Mouse (Mus musculus): ENCODE data around the gene Cbfa2t3. TPM values are rescaled to one million over a fixed set of nuclear protein-coding genes. Genes with fewer than 3 reads are reported as not detected.

Gene Cbfa2t3
- polyA plus RNA-seq (2014; fragmentation: Nextera tagmentation; extraction: Ambion mirVana): 4.7 and 5.7 TPM in 2 replicates

DNA sequence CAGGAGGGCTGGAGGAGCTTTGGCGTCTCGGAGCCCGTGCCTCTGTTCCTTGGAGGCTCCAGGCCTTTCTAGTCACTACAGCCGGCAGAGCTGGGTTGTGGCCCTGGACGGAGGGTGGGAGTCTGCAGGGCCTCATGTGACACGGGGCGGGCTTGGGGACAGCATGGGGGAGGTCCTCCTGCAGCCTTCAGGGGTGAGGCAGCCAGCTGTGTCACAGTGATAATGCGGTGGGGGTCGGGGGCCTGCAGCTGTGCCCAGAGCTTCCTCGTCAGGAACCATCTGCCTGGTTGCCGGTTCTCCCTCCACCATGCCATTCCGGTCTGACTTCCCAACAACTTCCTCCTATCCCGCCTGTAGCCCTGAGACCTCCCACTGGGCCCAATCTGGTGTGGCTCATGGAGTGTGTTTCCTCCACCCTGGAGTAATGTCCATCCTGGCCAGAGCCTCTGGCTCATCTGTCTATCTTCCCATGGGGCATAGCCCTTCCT lies at the start of gene Cbfa2t3:
Gene Cbfa2t3 (minus strand): TSS at position 105 of the 488 bp plus-strand sequence.
- DNase-seq: peak; percentile 59
- peak within 1 kb of the TSS; percentile 0 for H3K4me3 ChIP-seq (ENCODE audit: low read depth, low read length)

DNA sequence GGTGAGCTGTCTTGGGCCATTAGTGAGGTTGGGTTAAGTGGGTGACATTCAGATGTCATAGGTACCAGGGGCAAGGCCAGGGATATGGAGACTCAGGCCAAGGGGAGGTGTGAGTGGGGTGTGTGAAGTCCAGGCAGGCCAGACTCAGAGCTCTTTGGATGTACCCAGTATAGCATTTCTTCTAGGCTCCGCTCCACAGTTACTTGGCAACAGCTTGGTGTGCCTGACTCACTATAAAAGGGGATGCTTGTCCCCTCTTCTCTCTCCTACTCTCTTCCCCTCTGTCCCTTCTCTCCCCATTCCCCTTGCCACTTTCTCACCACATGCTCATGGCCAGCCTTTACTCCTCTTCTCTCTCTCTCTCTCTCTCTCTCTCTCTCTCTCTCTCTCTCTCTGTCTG lies 48.9 kb upstream of the Cbfa2t3 start:
- DNase-seq (no peak), ATAC-seq (ENCODE audit: insufficient read depth) (no peak)
- 100% methylated on average over 1 of the region's 1 CpGs for WGBS
- Histone ChIP-seq H3K4me2 (no peak overlapping the region), H3K4me1 (ENCODE audit: insufficient read depth) (no peaks in the 10 kb centered on the region), H3K27ac (ENCODE audit: low read depth) (no peak overlapping the region), H3K9ac (no peak overlapping the region), H3K9me3 (ENCODE audit: low read depth, low read length) (no peaks in the 10 kb centered on the region), H3K4me3 (ENCODE audit: low read depth, low read length) (no peak overlapping the region), H3K27me3 (ENCODE audit: insufficient read depth, low read length) (peaks cover 38% of the 10 kb centered on the region), H3K36me3 (ENCODE audit: insufficient read depth) (no peaks in the 10 kb centered on the region)
- TF ChIP-seq CTCF (IDR thresholded peaks at IDR 0.05; ENCODE audit: low read depth): no peak

More for the DNA sequence above, at the start of gene Cbfa2t3:
- 29% methylated on average over 13 of the region's 13 CpGs for WGBS
- no peaks in the 10 kb centered on the region for H3K36me3 ChIP-seq (ENCODE audit: insufficient read depth)
- no peaks in the 10 kb centered on the region for H3K9me3 ChIP-seq (ENCODE audit: low read depth, low read length)
- ATAC-seq (ENCODE audit: insufficient read depth): peak; percentile 77
- H3K4me1 ChIP-seq (ENCODE audit: insufficient read depth): no peaks in the 10 kb centered on the region
- peak within 1 kb of the TSS; percentile 7 for H3K4me2 ChIP-seq
- H3K27me3 ChIP-seq (ENCODE audit: insufficient read depth, low read length): no peaks in the 10 kb centered on the region
- TF ChIP-seq CTCF (IDR thresholded peaks at IDR 0.05; ENCODE audit: low read depth): no peak
- H3K27ac ChIP-seq (ENCODE audit: low read depth): no peak within 1 kb of the TSS
- no peak within 1 kb of the TSS for H3K9ac ChIP-seq

DNA sequence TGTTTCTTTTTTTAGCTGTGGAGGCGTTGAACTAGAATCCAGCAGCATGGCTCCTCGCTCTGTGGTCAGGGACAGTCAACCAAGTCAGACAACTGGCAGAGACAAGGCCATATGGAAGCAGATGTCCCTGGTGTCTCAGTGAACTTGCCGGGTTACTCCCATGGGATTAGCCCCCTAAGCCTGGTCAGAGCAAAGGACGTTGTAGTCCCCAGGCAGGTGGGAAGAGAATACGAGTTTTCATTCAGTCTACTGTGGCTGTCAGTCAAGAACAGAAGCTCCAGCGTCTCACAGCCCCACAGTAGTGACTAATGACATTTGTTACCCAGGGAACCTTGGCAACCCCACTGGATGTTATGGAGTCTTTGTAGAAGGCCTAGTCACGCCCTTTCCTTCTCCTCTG lies 47.5 kb upstream of the Cbfa2t3 start:
- TF ChIP-seq CTCF (IDR thresholded peaks at IDR 0.05; ENCODE audit: low read depth): no peak
- Histone ChIP-seq H3K4me3 (ENCODE audit: low read depth, low read length) (no peak overlapping the region), H3K36me3 (ENCODE audit: insufficient read depth) (no peaks in the 10 kb centered on the region), H3K27ac (ENCODE audit: low read depth) (no peak overlapping the region), H3K4me1 (ENCODE audit: insufficient read depth) (no peaks in the 10 kb centered on the region), H3K9ac (no peak overlapping the region), H3K9me3 (ENCODE audit: low read depth, low read length) (no peaks in the 10 kb centered on the region), H3K27me3 (ENCODE audit: insufficient read depth, low read length) (peaks cover 40% of the 10 kb centered on the region), H3K4me2 (no peak overlapping the region)
- 42% methylated on average over 7 of the region's 7 CpGs for WGBS
- no peak for ATAC-seq (ENCODE audit: insufficient read depth)
- no peak for DNase-seq

DNA sequence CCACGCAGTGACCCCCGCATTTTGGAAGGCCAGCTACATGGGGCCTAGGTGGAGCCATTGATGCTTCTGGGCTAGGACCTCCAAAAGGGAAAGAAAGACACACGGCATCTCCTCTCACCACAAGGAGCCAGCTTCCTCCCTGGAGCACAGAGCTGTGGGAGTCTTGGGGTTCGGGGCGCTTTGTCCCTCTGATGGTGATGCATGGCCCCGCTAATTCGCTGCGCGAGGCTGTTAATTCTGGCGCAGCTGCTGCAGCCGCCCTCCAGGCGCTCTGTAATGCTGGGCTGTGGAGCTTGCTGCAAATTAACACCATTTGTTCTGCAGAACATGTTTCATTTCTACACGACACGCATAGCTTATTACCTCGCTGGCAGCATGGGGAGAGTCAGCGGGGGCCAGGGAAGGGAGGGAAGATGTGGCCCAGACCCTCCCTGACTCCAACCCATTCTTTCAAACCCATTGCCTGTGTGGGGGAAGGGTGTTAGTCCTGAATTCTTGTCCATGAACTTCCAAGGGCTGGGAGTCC lies 46.9 kb upstream of the Cbfa2t3 start:
- no peak overlapping the region for H3K9ac ChIP-seq
- no peak for ATAC-seq (ENCODE audit: insufficient read depth)
- no peak overlapping the region for H3K4me3 ChIP-seq (ENCODE audit: low read depth, low read length)

DNA sequence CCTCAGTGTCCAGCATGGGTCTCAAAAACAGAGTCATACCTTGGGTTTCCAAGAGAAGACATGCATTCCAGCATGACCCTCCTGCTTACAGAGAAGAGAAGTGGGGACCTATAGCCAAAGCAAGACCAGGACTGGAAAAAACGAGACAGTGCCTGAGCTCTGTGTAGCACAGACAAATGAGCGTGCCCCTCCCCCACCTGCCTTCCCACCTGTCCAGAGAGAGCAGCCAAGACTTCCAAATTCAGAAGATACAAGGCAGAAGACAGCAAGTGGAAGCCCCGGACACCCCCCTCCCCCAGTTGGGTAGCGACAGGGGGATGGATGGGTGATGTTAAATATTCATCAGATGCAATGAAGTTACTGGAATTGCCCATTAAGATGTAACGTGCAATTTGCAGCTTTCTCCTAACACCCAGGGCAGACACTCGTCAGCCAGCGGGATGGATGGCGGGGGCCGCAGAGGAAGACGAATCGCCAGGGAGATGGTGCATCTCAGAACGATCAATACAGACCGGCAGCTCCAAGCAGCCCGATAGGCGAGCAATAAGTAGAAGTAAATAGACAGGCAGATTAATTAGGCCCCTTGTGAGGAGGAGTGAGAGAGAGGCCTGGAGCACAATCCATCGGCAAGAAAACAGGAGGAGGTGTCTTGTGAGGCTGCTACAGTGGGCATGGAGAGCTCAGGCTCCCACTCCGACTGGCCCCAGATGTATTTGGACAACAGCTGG lies 46.3 kb upstream of the Cbfa2t3 start:
- no peak overlapping the region for H3K4me2 ChIP-seq
- no peak for ATAC-seq (ENCODE audit: insufficient read depth)
- no peak for DNase-seq
- H3K4me3 ChIP-seq (ENCODE audit: low read depth, low read length): no peak overlapping the region
- no peak overlapping the region for H3K27ac ChIP-seq (ENCODE audit: low read depth)
- no peaks in the 10 kb centered on the region for H3K36me3 ChIP-seq (ENCODE audit: insufficient read depth)
- no peak for TF ChIP-seq CTCF (IDR thresholded peaks at IDR 0.05; ENCODE audit: low read depth)
- no peaks in the 10 kb centered on the region for H3K4me1 ChIP-seq (ENCODE audit: insufficient read depth)
- no peaks in the 10 kb centered on the region for H3K9me3 ChIP-seq (ENCODE audit: low read depth, low read length)
- no peak overlapping the region for H3K9ac ChIP-seq
- WGBS: 23% methylated on average over 17 of the region's 17 CpGs
- H3K27me3 ChIP-seq (ENCODE audit: insufficient read depth, low read length): peaks cover 40% of the 10 kb centered on the region

More for the DNA sequence above, 46.9 kb upstream of the Cbfa2t3 start:
- no peak for DNase-seq
- Histone ChIP-seq H3K4me2 (no peak overlapping the region), H3K27me3 (ENCODE audit: insufficient read depth, low read length) (peaks cover 40% of the 10 kb centered on the region), H3K4me1 (ENCODE audit: insufficient read depth) (no peaks in the 10 kb centered on the region), H3K9me3 (ENCODE audit: low read depth, low read length) (no peaks in the 10 kb centered on the region), H3K36me3 (ENCODE audit: insufficient read depth) (no peaks in the 10 kb centered on the region), H3K27ac (ENCODE audit: low read depth) (no peak overlapping the region)
- no peak for TF ChIP-seq CTCF (IDR thresholded peaks at IDR 0.05; ENCODE audit: low read depth)
- WGBS: 21% methylated on average over 16 of the region's 16 CpGs

DNA sequence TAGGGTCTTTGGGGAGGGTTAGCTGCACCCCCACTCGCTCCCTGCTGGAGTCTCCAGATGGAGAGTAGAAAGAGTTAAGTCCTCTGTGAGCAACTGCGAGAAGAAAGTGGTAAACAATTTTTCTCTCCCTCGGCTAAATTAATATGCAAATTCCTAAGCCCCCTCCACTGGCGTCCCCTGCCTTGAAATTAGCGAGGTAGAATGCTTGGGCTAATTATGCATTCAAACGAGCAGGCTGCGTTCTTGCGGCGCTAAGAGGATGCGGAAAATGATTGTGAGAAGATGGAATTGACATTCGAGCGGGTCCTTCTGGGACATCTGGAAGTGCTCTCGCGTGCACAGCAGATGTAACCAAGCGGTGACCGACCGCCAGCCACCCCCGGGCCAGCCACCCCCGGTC lies 43.6 kb upstream of the Cbfa2t3 start:
- Histone ChIP-seq H3K36me3 (ENCODE audit: insufficient read depth) (no peaks in the 10 kb centered on the region), H3K4me3 (ENCODE audit: low read depth, low read length) (no peak overlapping the region), H3K9ac (no peak overlapping the region), H3K9me3 (ENCODE audit: low read depth, low read length) (no peaks in the 10 kb centered on the region), H3K4me1 (ENCODE audit: insufficient read depth) (no peaks in the 10 kb centered on the region), H3K4me2 (no peak overlapping the region), H3K27me3 (ENCODE audit: insufficient read depth, low read length) (peaks cover 40% of the 10 kb centered on the region), H3K27ac (ENCODE audit: low read depth) (no peak overlapping the region)
- no peak for ATAC-seq (ENCODE audit: insufficient read depth)
- TF ChIP-seq CTCF (IDR thresholded peaks at IDR 0.05; ENCODE audit: low read depth): no peak
- no peak for DNase-seq
- WGBS: 27% methylated on average over 19 of the region's 19 CpGs

DNA sequence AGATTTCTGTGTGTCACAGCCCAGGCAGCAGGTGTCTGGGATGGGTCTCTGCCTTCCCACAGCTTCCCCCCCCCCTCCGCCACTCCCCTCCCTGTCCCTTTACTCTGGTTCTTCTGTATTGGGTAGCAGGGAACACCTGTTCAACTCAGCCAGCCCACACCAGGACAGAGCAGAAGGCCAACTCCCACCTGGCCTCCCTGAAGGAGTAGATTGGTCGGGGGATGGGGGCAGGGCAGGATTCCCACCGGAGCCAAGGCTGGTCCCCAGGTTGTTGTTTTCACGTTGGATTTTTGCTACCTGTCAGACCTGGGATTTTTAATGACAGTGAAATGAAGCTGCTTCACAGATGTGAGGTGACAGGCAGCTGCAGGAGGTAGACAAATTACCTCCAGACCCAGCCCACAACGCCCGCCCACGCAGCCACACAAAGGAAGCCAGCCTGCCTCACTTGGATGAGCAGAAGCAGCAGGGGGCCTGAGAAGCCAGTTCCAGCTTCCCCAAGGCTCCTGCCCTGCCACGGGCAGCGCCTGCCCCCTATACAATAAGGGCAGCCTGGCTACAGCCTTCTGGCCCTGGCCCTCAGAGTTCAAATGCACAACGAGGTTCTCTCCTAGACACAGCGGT lies 40.3 kb upstream of the Cbfa2t3 start:
- no peaks in the 10 kb centered on the region for H3K9me3 ChIP-seq (ENCODE audit: low read depth, low read length)
- no peak for DNase-seq
- WGBS: 18% methylated on average over 11 of the region's 11 CpGs

More for the DNA sequence above, 40.3 kb upstream of the Cbfa2t3 start:
- TF ChIP-seq CTCF (IDR thresholded peaks at IDR 0.05; ENCODE audit: low read depth): no peak
- no peak for ATAC-seq (ENCODE audit: insufficient read depth)
- Histone ChIP-seq H3K9ac (no peak overlapping the region), H3K36me3 (ENCODE audit: insufficient read depth) (no peaks in the 10 kb centered on the region), H3K27me3 (ENCODE audit: insufficient read depth, low read length) (peaks cover 10% of the 10 kb centered on the region), H3K4me1 (ENCODE audit: insufficient read depth) (no peaks in the 10 kb centered on the region), H3K27ac (ENCODE audit: low read depth) (no peak overlapping the region), H3K4me2 (no peak overlapping the region), H3K4me3 (ENCODE audit: low read depth, low read length) (no peak overlapping the region)
